Mouse (Mus musculus) small intestine, adult 2 months (tissue): Measurements from ENCODE around the gene Rpl36al.

ENCODE experiments used
- CTCF ChIP-seq: fragments of 200-500 bp; IDR thresholded peaks from 2 replicates; pipeline ENCODE4 v1.5.1; 2012; ENCODE audit warnings: low read depth, mild to moderate bottlenecking, control low read depth, inconsistent platforms, low read length, moderate library complexity, mixed read lengths; ENCODE audit not compliant: insufficient replicate concordance, insufficient read length; ENCODE audit errors: extremely low read depth
- POLR2A ChIP-seq: fragments of 200-500 bp; IDR thresholded peaks from 2 replicates; pipeline ENCODE4 v1.6.1; 2012; ENCODE audit warnings: low read depth, mild to moderate bottlenecking, control low read depth, inconsistent platforms, low read length, moderate library complexity

- TF ChIP-seq POLR2A (peak; percentile 31; the same call in 1 of the 2 replicates), CTCF (peak; percentile 28; the same call in 1 of the 2 replicates)
Measured at GRCm38 (mm10) chr12:69168461-69169106, 15.3 kb downstream of the Rpl36al start, which contains the start of gene Lrr1.
